Mouse (Mus musculus): ENCODE measurements around the gene Hs2st1. TPM values are rescaled to one million over a fixed set of nuclear protein-coding genes. Genes with fewer than 3 reads are reported as not detected.
A peak's percentile ranks its signal among the peaks of the same experiment; 100 is the strongest.

Hs2st1 gene
- polyA plus RNA-seq, 1 experiment from 2014 or later, result 12.1 TPM

- no peak overlapping the region for H3K9ac ChIP-seq (ENCODE audit: low read depth, low read length)
- H3K4me1 ChIP-seq (ENCODE audit: control insufficient read depth, insufficient read depth, low read depth, low read length), result peaks cover 6% of the 10 kb centered on the region
- H3K4me3 ChIP-seq (ENCODE audit: low read length), result no peak overlapping the region
- H3K27me3 ChIP-seq (replicated peaks; ENCODE audit: control insufficient read depth, insufficient read depth, low read length), result no peaks in the 10 kb centered on the region
- WGBS, result 83% methylated on average over 7 of the region's 7 CpGs
- H3K36me3 ChIP-seq (ENCODE audit: control insufficient read depth, insufficient read depth, low read length), result no peaks in the 10 kb centered on the region
- ATAC-seq, result peak; percentile 12; the same call in 1 of the 2 replicates
- H3K27ac ChIP-seq (ENCODE audit: low read depth, low read length), result no peak overlapping the region
- H3K4me2 ChIP-seq (ENCODE audit: low read length), result no peak overlapping the region
- no peaks in the 10 kb centered on the region for H3K9me3 ChIP-seq (ENCODE audit: control insufficient read depth, low read length)
Measured at GRCm38 (mm10) chr3:144548186-144548845, 21.7 kb downstream of the Hs2st1 start.

GRCm38 (mm10) chr3:144546490-144546889 lies 23.5 kb downstream of the Hs2st1 start:
- Histone ChIP-seq H3K9me3 (ENCODE audit: control insufficient read depth, low read length) (no peaks in the 10 kb centered on the region), H3K27ac (ENCODE audit: low read depth, low read length) (no peak overlapping the region)
- 53% methylated on average over 4 of the region's 4 CpGs for WGBS

GRCm38 (mm10) chr3:144545832-144546231 lies 24.1 kb downstream of the Hs2st1 start:
- Histone ChIP-seq H3K9me3 (ENCODE audit: control insufficient read depth, low read length) (no peaks in the 10 kb centered on the region), H3K4me1 (ENCODE audit: control insufficient read depth, insufficient read depth, low read depth, low read length) (peaks cover 6% of the 10 kb centered on the region), H3K4me2 (ENCODE audit: low read length) (no peak overlapping the region), H3K4me3 (ENCODE audit: low read length) (no peak overlapping the region), H3K27ac (ENCODE audit: low read depth, low read length) (no peak overlapping the region), H3K27me3 (replicated peaks; ENCODE audit: control insufficient read depth, insufficient read depth, low read length) (no peaks in the 10 kb centered on the region), H3K36me3 (ENCODE audit: control insufficient read depth, insufficient read depth, low read length) (no peaks in the 10 kb centered on the region), H3K9ac (ENCODE audit: low read depth, low read length) (no peak overlapping the region)
- 20% methylated on average over 4 of the region's 4 CpGs for WGBS
- ATAC-seq, result no peak

More at GRCm38 (mm10) chr3:144546490-144546889, 23.5 kb downstream of the Hs2st1 start:
- Histone ChIP-seq H3K9ac (ENCODE audit: low read depth, low read length) (no peak overlapping the region), H3K4me2 (ENCODE audit: low read length) (no peak overlapping the region), H3K4me1 (ENCODE audit: control insufficient read depth, insufficient read depth, low read depth, low read length) (peaks cover 6% of the 10 kb centered on the region), H3K36me3 (ENCODE audit: control insufficient read depth, insufficient read depth, low read length) (no peaks in the 10 kb centered on the region), H3K4me3 (ENCODE audit: low read length) (no peak overlapping the region), H3K27me3 (replicated peaks; ENCODE audit: control insufficient read depth, insufficient read depth, low read length) (no peaks in the 10 kb centered on the region)
- no peak for ATAC-seq

- H3K27ac ChIP-seq (ENCODE audit: low read depth, low read length), result no peak overlapping the region
- no peaks in the 10 kb centered on the region for H3K36me3 ChIP-seq (ENCODE audit: control insufficient read depth, insufficient read depth, low read length)
- no peak for ATAC-seq
- 76% methylated on average over 7 of the region's 7 CpGs for WGBS
- H3K27me3 ChIP-seq (replicated peaks; ENCODE audit: control insufficient read depth, insufficient read depth, low read length), result no peaks in the 10 kb centered on the region
- peaks cover 6% of the 10 kb centered on the region for H3K4me1 ChIP-seq (ENCODE audit: control insufficient read depth, insufficient read depth, low read depth, low read length)
- no peaks in the 10 kb centered on the region for H3K9me3 ChIP-seq (ENCODE audit: control insufficient read depth, low read length)
- no peak overlapping the region for H3K4me2 ChIP-seq (ENCODE audit: low read length)
- H3K9ac ChIP-seq (ENCODE audit: low read depth, low read length), result no peak overlapping the region
- H3K4me3 ChIP-seq (ENCODE audit: low read length), result no peak overlapping the region
Measured at GRCm38 (mm10) chr3:144545152-144545551, 24.8 kb downstream of the Hs2st1 start.

- ATAC-seq, result no peak
- 74% methylated on average over 6 of the region's 6 CpGs for WGBS
- Histone ChIP-seq H3K36me3 (ENCODE audit: control insufficient read depth, insufficient read depth, low read length) (no peaks in the 10 kb centered on the region), H3K27ac (ENCODE audit: low read depth, low read length) (no peak overlapping the region), H3K27me3 (replicated peaks; ENCODE audit: control insufficient read depth, insufficient read depth, low read length) (no peaks in the 10 kb centered on the region), H3K9ac (ENCODE audit: low read depth, low read length) (no peak overlapping the region), H3K4me2 (ENCODE audit: low read length) (no peak overlapping the region), H3K4me3 (ENCODE audit: low read length) (no peak overlapping the region), H3K4me1 (ENCODE audit: control insufficient read depth, insufficient read depth, low read depth, low read length) (peaks cover 6% of the 10 kb centered on the region), H3K9me3 (ENCODE audit: control insufficient read depth, low read length) (no peaks in the 10 kb centered on the region)
Measured at GRCm38 (mm10) chr3:144541906-144542438, 28.0 kb downstream of the Hs2st1 start.

GRCm38 (mm10) chr3:144540805-144541204 lies 29.2 kb downstream of the Hs2st1 start:
- 71% methylated on average over 3 of the region's 3 CpGs for WGBS
- Histone ChIP-seq H3K9ac (ENCODE audit: low read depth, low read length) (no peak overlapping the region), H3K4me1 (ENCODE audit: control insufficient read depth, insufficient read depth, low read depth, low read length) (no peaks in the 10 kb centered on the region; the same call in 1 of the 2 replicates)

GRCm38 (mm10) chr3:144539051-144539450 lies 30.9 kb downstream of the Hs2st1 start:
- ATAC-seq, result no peak
- Histone ChIP-seq H3K4me3 (ENCODE audit: low read length) (no peak overlapping the region), H3K27ac (ENCODE audit: low read depth, low read length) (no peak overlapping the region), H3K27me3 (replicated peaks; ENCODE audit: control insufficient read depth, insufficient read depth, low read length) (no peaks in the 10 kb centered on the region), H3K4me1 (ENCODE audit: control insufficient read depth, insufficient read depth, low read depth, low read length) (no peaks in the 10 kb centered on the region), H3K4me2 (ENCODE audit: low read length) (no peak overlapping the region), H3K9me3 (ENCODE audit: control insufficient read depth, low read length) (no peaks in the 10 kb centered on the region), H3K9ac (ENCODE audit: low read depth, low read length) (no peak overlapping the region), H3K36me3 (ENCODE audit: control insufficient read depth, insufficient read depth, low read length) (no peaks in the 10 kb centered on the region)
- WGBS, result 78% methylated on average over 3 of the region's 3 CpGs

More at GRCm38 (mm10) chr3:144540805-144541204, 29.2 kb downstream of the Hs2st1 start:
- H3K36me3 ChIP-seq (ENCODE audit: control insufficient read depth, insufficient read depth, low read length), result no peaks in the 10 kb centered on the region
- no peak for ATAC-seq
- no peak overlapping the region for H3K27ac ChIP-seq (ENCODE audit: low read depth, low read length)
- H3K4me2 ChIP-seq (ENCODE audit: low read length), result no peak overlapping the region
- H3K27me3 ChIP-seq (replicated peaks; ENCODE audit: control insufficient read depth, insufficient read depth, low read length), result no peaks in the 10 kb centered on the region
- H3K4me3 ChIP-seq (ENCODE audit: low read length), result no peak overlapping the region
- no peaks in the 10 kb centered on the region for H3K9me3 ChIP-seq (ENCODE audit: control insufficient read depth, low read length)

GRCm38 (mm10) chr3:144537078-144537855 lies 32.7 kb downstream of the Hs2st1 start:
- Histone ChIP-seq H3K4me2 (ENCODE audit: low read length) (no peak overlapping the region), H3K27ac (ENCODE audit: low read depth, low read length) (no peak overlapping the region), H3K9ac (ENCODE audit: low read depth, low read length) (no peak overlapping the region), H3K4me1 (ENCODE audit: control insufficient read depth, insufficient read depth, low read depth, low read length) (no peaks in the 10 kb centered on the region), H3K27me3 (replicated peaks; ENCODE audit: control insufficient read depth, insufficient read depth, low read length) (no peaks in the 10 kb centered on the region), H3K36me3 (ENCODE audit: control insufficient read depth, insufficient read depth, low read length) (no peaks in the 10 kb centered on the region), H3K4me3 (ENCODE audit: low read length) (no peak overlapping the region), H3K9me3 (ENCODE audit: control insufficient read depth, low read length) (no peaks in the 10 kb centered on the region)
- no peak for ATAC-seq
- WGBS, result 77% methylated on average over 7 of the region's 7 CpGs

GRCm38 (mm10) chr3:144535056-144535455 lies 34.9 kb downstream of the Hs2st1 start:
- Histone ChIP-seq H3K4me3 (ENCODE audit: low read length) (no peak overlapping the region), H3K4me2 (ENCODE audit: low read length) (no peak overlapping the region), H3K4me1 (ENCODE audit: control insufficient read depth, insufficient read depth, low read depth, low read length) (peaks cover 9% of the 10 kb centered on the region), H3K9me3 (ENCODE audit: control insufficient read depth, low read length) (no peaks in the 10 kb centered on the region), H3K36me3 (ENCODE audit: control insufficient read depth, insufficient read depth, low read length) (no peaks in the 10 kb centered on the region), H3K27ac (ENCODE audit: low read depth, low read length) (no peak overlapping the region), H3K9ac (ENCODE audit: low read depth, low read length) (no peak overlapping the region), H3K27me3 (replicated peaks; ENCODE audit: control insufficient read depth, insufficient read depth, low read length) (no peaks in the 10 kb centered on the region)
- no peak for ATAC-seq
- WGBS, result 94% methylated on average over 4 of the region's 4 CpGs
